Mouse (Mus musculus) liver, embryonic 14.5 days (tissue): Measurements from ENCODE around the gene Itpr1. TPM values are rescaled to one million over a fixed set of nuclear protein-coding genes. Genes with fewer than 3 reads are reported as not detected.

ENCODE experiments used
- ATAC-seq: fragments of 200-750 bp; cut with Nextera tagmentation; 2 replicates; pipeline ENCODE4 v1.8.0; 2017; ENCODE audit warnings: moderate number of reproducible peaks, mild to moderate bottlenecking, moderate library complexity; ENCODE audit not compliant: insufficient read depth
- DNase-seq, 3 experiments: peaks; one replicate each; pipeline ENCODE4 v3.0.0-alpha.2; 2012 to 2013; ENCODE audit warnings: low read depth in 3 of 3, low spot score in 3 of 3
- H3K27ac ChIP-seq: fragments of 300-500 bp; sonication (generic); 2 replicates; pipeline ENCODE4 v1.5.1; 2014; ENCODE audit warnings: moderate library complexity, mild to moderate bottlenecking, control low read depth, inconsistent platforms
- H3K27me3 ChIP-seq: fragments of 300-500 bp; sonication (generic); 2 replicates; pipeline ENCODE4 v1.6.1; 2014; ENCODE audit warnings: mild to moderate bottlenecking, low read length, moderate library complexity; ENCODE audit not compliant: control insufficient read depth, insufficient read depth
- H3K36me3 ChIP-seq: fragments of 300-500 bp; sonication (generic); replicated peaks from 2 replicates; pipeline ENCODE4 v1.6.1; 2014; ENCODE audit warnings: low read depth; ENCODE audit not compliant: control insufficient read depth, insufficient read depth
- H3K4me1 ChIP-seq, 2 experiments: fragments of 200-500 bp in 1 of 2; fragments of 300-500 bp in 1 of 2; sonication (generic) in 1 of 2; replicated peaks; 2 replicates each; pipeline ENCODE4 v1.6.1; 2012 to 2014; ENCODE audit warnings: antibody characterized with exemption in 1 of 2, inconsistent platforms in 1 of 2, low read length in 1 of 2; ENCODE audit not compliant: control insufficient read depth in 2 of 2, insufficient read depth in 2 of 2
- H3K4me2 ChIP-seq: fragments of 300-500 bp; sonication (generic); 2 replicates; pipeline ENCODE4 v1.6.1; 2014; ENCODE audit warnings: low read depth, mild to moderate bottlenecking, control low read depth, moderate library complexity
- H3K4me3 ChIP-seq, 2 experiments: fragments of 200-500 bp in 1 of 2; fragments of 300-500 bp in 1 of 2; sonication (generic) in 1 of 2; 2 replicates each; pipeline ENCODE4 v1.5.1; 2012 to 2014; ENCODE audit warnings: low read depth in 2 of 2, low read length in 2 of 2, mild to moderate bottlenecking in 2 of 2, control low read depth in 1 of 2, inconsistent platforms in 1 of 2, moderate library complexity in 1 of 2; ENCODE audit not compliant: insufficient read depth in 1 of 2
- H3K9ac ChIP-seq: fragments of 300-500 bp; sonication (generic); replicated peaks from 2 replicates; pipeline ENCODE4 v1.6.1; 2014; ENCODE audit warnings: mild to moderate bottlenecking, control low read depth, moderate library complexity
- H3K9me3 ChIP-seq: fragments of 300-500 bp; sonication (generic); 2 replicates; pipeline ENCODE4 v1.6.1; 2016; ENCODE audit warnings: low read length, mixed read lengths; ENCODE audit not compliant: control insufficient read depth
- CTCF ChIP-seq: IDR thresholded peaks from 2 replicates; pipeline ENCODE4 v1.5.1; 2016; ENCODE audit warnings: antibody characterized with exemption, low read depth, control low read depth
- EP300 ChIP-seq: IDR thresholded peaks from 2 replicates; pipeline ENCODE4 v1.6.1; 2016; ENCODE audit warnings: antibody characterized with exemption, low read depth
- WGBS: fragments of 180-500 bp; shearing (Covaris S2); extraction: QIAGEN DNeasy Blood & Tissue Kit; methylation state at CpG from one replicate; pipeline ENCODE4 v1.1.7; 2014; ENCODE audit not compliant: insufficient replicate concordance; 5-methylcytosine and 5-hydroxymethylcytosine counted together
- polyA plus RNA-seq, 2 experiments: library from polyadenylated mRNA; depleted of rRNA in 1 of 2; stranded (reverse) in 1 of 2; unstranded in 1 of 2; fragments of >200 nt; fragmentation: Nextera tagmentation in 1 of 2; extraction: Ambion mirVana in 1 of 2; gene quantifications; 2 replicates each; pipeline versions ENCODE4 v1.2.1 to v1.2.3; 2012 to 2014

Itpr1 gene
- polyA plus RNA-seq, 2 experiments: 1.6 to 3.1 TPM

GRCm38 (mm10) chr6:108204322-108204721, 8.6 kb upstream of the Itpr1 start:
- TF ChIP-seq CTCF (no peak), EP300 (no peak)
- no peaks in the 10 kb centered on the region for H3K27me3 ChIP-seq
- ATAC-seq: no peak

GRCm38 (mm10) chr6:108206145-108206544, 6.8 kb upstream of the Itpr1 start:
- TF ChIP-seq EP300 (no peak), CTCF (no peak)
- H3K9me3 ChIP-seq: no peaks in the 10 kb centered on the region
- H3K27me3 ChIP-seq: no peaks in the 10 kb centered on the region
- ATAC-seq: no peak
- H3K36me3 ChIP-seq: no peaks in the 10 kb centered on the region
- no peak overlapping the region for H3K9ac ChIP-seq
- H3K4me2 ChIP-seq: no peak overlapping the region
- no peak for DNase-seq
- peaks cover 5 to 9% of the 10 kb centered on the region in 2 experiments for H3K4me1 ChIP-seq
- H3K4me3 ChIP-seq: no peak overlapping the region
- no peak overlapping the region for H3K27ac ChIP-seq
- 71% methylated on average over 4 of the region's 4 CpGs for WGBS

More at GRCm38 (mm10) chr6:108204322-108204721, 8.6 kb upstream of the Itpr1 start:
- Histone ChIP-seq H3K9me3 (no peaks in the 10 kb centered on the region), H3K27ac (no peak overlapping the region), H3K36me3 (no peaks in the 10 kb centered on the region), H3K4me2 (no peak overlapping the region), H3K9ac (no peak overlapping the region), H3K4me1 (peaks cover 5 to 9% of the 10 kb centered on the region in 2 experiments), H3K4me3 (no peak overlapping the region)
- no peak for DNase-seq
- whole genome bisulfite sequencing: 67% methylated on average over 2 of the region's 2 CpGs

GRCm38 (mm10) chr6:108206914-108207566, 5.9 kb upstream of the Itpr1 start:
- ATAC-seq (peak; percentile 93), DNase-seq (peak in 2 of 3 experiments; percentile 49 to 56)
- Histone ChIP-seq H3K4me3 (no peak overlapping the region), H3K9me3 (no peaks in the 10 kb centered on the region), H3K27ac (peak overlapping the region; percentile 57), H3K27me3 (no peaks in the 10 kb centered on the region), H3K4me1 (peaks cover 5 to 17% of the 10 kb centered on the region in 2 experiments), H3K9ac (peak overlapping the region; percentile 5; the same call in 1 of the 2 replicates), H3K4me2 (peak overlapping the region; percentile 32), H3K36me3 (no peaks in the 10 kb centered on the region)
- TF ChIP-seq EP300: peak; percentile 52
- TF ChIP-seq CTCF: no peak
- 49% methylated on average over 5 of the region's 5 CpGs for WGBS

- peak overlapping the region; percentile 77 for H3K9ac ChIP-seq
- peak; percentile 34 for ATAC-seq
- H3K4me2 ChIP-seq: peak overlapping the region; percentile 86
- H3K27ac ChIP-seq: no peak overlapping the region
- no peaks in the 10 kb centered on the region for H3K9me3 ChIP-seq
- 12% methylated on average over 36 of the region's 36 CpGs for WGBS
- no peak for DNase-seq
- no peaks in the 10 kb centered on the region for H3K27me3 ChIP-seq
- no peak for TF ChIP-seq EP300
- TF ChIP-seq CTCF: no peak
- H3K36me3 ChIP-seq: no peaks in the 10 kb centered on the region
- peaks cover 8 to 18% of the 10 kb centered on the region in 2 experiments for H3K4me1 ChIP-seq
- peak overlapping the region; percentile 59 to 82 for H3K4me3 ChIP-seq
Observed at GRCm38 (mm10) chr6:108211896-108212880, 708 bp upstream of the Itpr1 start.
